Mouse (Mus musculus): Measurements from ENCODE around the gene Hif1an. TPM values are rescaled to one million over a fixed set of nuclear protein-coding genes. Genes with fewer than 3 reads are reported as not detected.

The Hif1an gene
- total RNA-seq (2014; rRNA removed) (8.8 and 11.0 TPM in 2 replicates), polyA plus RNA-seq (2012; rRNA removed) (8.8 and 10.6 TPM in 2 replicates)

GRCm38 (mm10) chr19:44562652-44563206 is at the start of gene Hif1an:
TSS of gene Hif1an (plus strand) at chr19:44562850.
- H3K27me3 ChIP-seq (ENCODE audit: control insufficient read depth, insufficient read depth, low read length) = no peaks in the 10 kb centered on the region
- H3K4me1 ChIP-seq (ENCODE audit: control insufficient read depth, insufficient read depth, low read length) = peaks cover 6% of the 10 kb centered on the region
- H3K4me3 ChIP-seq (ENCODE audit: insufficient read depth, low read depth, low read length) = peak within 1 kb of the TSS; percentile 95
- peak; percentile 90 for DNase-seq (ENCODE audit: extremely low read depth, low read depth, low spot score)
- peaks cover 25% of the 10 kb centered on the region for H3K36me3 ChIP-seq (ENCODE audit: control insufficient read depth, insufficient read depth, low read length)
- WGBS = 0% methylated on average over 33 of the region's 33 CpGs
- TF ChIP-seq POLR2A (IDR thresholded peaks at IDR 0.05; ENCODE audit: extremely low read depth, insufficient read depth, low read length) (peak; percentile 61), CTCF (IDR thresholded peaks at IDR 0.05; ENCODE audit: low read depth, low read length) (peak; percentile 92)
- peak within 1 kb of the TSS; percentile 51 for H3K27ac ChIP-seq (replicated peaks; ENCODE audit: insufficient read depth, low read depth, low read length)
- peaks cover 9% of the 10 kb centered on the region; the same call in 1 of the 2 replicates for H3K79me2 ChIP-seq (ENCODE audit: control insufficient read depth, insufficient read depth, low read length)
- H3K9ac ChIP-seq (ENCODE audit: low read depth, low read length) = peak within 1 kb of the TSS; percentile 83

DNA sequence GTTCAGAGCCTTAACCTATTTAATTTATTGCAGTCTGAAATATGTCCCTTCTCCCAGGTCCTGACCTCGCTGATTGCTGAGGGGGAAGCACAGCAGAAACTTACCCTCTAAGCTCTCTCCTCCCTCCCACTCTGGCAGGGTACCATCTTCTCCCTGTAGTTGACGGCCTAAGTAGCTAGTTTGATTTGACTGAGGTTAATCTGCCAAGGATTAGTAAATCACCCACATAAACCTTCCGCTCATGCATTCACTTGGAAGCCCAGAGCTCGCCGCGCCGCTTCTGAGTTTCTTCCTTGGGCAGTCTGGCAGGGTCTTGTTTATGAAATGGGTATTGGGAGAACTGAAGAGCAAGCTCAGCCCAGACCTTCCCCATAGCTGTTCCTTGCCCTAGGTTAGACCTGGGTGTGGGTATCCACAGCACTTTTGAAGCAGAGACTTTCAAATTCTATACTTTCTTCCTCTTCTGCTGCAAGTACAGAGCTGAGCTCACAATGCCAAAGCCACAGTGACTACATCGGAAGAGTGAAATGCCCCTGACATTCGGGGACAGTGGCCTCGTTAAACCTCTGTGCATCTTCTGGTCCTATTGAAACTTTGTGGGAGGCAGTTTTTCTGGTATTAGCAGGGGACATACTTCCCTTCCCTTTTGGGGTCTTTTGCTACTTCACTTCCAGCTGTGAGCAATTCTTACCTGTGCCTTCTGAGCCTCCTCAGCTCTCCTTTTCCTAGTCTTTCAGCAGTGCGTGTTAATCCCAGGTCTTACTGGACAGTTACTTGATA is 49.4 kb upstream of the Hif1an start:
- Histone ChIP-seq H3K4me1 (ENCODE audit: control insufficient read depth, insufficient read depth, low read length) (no peaks in the 10 kb centered on the region), H3K27me3 (ENCODE audit: control insufficient read depth, insufficient read depth, low read length) (peaks cover 12% of the 10 kb centered on the region), H3K79me2 (ENCODE audit: control insufficient read depth, insufficient read depth, low read length) (no peaks in the 10 kb centered on the region), H3K36me3 (ENCODE audit: control insufficient read depth, insufficient read depth, low read length) (no peaks in the 10 kb centered on the region; the same call in 1 of the 2 replicates), H3K9ac (ENCODE audit: low read depth, low read length) (no peak overlapping the region), H3K27ac (replicated peaks; ENCODE audit: insufficient read depth, low read depth, low read length) (no peak overlapping the region), H3K4me3 (ENCODE audit: insufficient read depth, low read depth, low read length) (no peak overlapping the region)
- 28% methylated on average over 11 of the region's 11 CpGs for WGBS
- DNase-seq (ENCODE audit: extremely low read depth, low read depth, low spot score) = no peak
- no peak for TF ChIP-seq CTCF (IDR thresholded peaks at IDR 0.05; ENCODE audit: low read depth, low read length)
- TF ChIP-seq POLR2A (IDR thresholded peaks at IDR 0.05; ENCODE audit: extremely low read depth, insufficient read depth, low read length) = no peak

GRCm38 (mm10) chr19:44513921-44514482 is 48.6 kb upstream of the Hif1an start:
- 29% methylated on average over 7 of the region's 7 CpGs for WGBS
- no peaks in the 10 kb centered on the region for H3K79me2 ChIP-seq (ENCODE audit: control insufficient read depth, insufficient read depth, low read length)
- no peaks in the 10 kb centered on the region; the same call in 1 of the 2 replicates for H3K36me3 ChIP-seq (ENCODE audit: control insufficient read depth, insufficient read depth, low read length)
- H3K9ac ChIP-seq (ENCODE audit: low read depth, low read length) = no peak overlapping the region
- no peak overlapping the region for H3K27ac ChIP-seq (replicated peaks; ENCODE audit: insufficient read depth, low read depth, low read length)
- H3K27me3 ChIP-seq (ENCODE audit: control insufficient read depth, insufficient read depth, low read length) = peaks cover 12% of the 10 kb centered on the region
- no peaks in the 10 kb centered on the region for H3K4me1 ChIP-seq (ENCODE audit: control insufficient read depth, insufficient read depth, low read length)
- DNase-seq (ENCODE audit: extremely low read depth, low read depth, low spot score) = no peak
- TF ChIP-seq POLR2A (IDR thresholded peaks at IDR 0.05; ENCODE audit: extremely low read depth, insufficient read depth, low read length) (no peak), CTCF (IDR thresholded peaks at IDR 0.05; ENCODE audit: low read depth, low read length) (no peak)
- H3K4me3 ChIP-seq (ENCODE audit: insufficient read depth, low read depth, low read length) = no peak overlapping the region

DNA sequence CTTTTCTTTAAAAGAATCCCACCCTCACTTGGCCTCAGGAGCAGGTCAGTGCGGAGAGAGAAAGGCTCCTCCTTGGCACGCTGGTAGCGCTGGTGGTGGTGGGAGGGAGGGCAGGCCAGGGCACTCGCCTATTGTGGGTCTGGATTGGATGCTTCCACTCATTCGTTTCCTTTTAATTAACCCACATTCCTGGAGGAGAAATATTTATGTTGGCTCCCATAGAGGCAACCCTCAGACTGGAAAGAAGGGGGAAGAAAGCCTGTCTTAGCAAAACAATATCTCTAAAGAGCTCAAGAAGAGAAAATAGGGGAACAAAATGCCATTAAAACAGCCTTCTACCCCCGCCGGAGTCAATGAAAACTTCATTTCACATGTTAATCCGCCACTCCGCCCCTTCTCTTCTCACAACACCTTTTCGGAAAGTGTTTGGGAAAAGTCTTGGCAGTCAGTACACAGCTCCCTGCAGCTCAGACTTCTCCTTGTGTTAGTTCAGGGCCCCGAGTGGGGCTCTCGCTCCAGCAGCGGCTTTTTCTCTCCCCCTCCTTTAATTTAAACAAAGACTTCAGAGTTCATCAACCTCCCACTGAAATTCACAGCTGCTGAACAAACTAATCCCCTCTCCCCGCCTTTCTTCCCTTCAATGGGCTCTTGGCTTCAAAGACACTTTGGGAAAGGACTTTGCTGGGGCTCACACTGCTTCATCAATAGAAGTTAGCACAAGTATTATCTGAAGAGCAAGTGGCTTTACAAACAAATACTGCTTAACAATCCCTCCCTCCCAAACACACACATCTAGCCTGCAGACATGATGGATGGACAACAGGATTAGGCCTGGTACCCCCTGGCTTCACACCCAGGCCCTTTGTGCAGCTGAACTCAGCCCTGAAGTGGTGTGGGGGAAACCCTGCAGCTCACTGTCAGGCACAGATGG is 47.9 kb upstream of the Hif1an start:
- WGBS = 43% methylated on average over 14 of the region's 14 CpGs
- Histone ChIP-seq H3K4me1 (ENCODE audit: control insufficient read depth, insufficient read depth, low read length) (no peaks in the 10 kb centered on the region), H3K4me3 (ENCODE audit: insufficient read depth, low read depth, low read length) (no peak overlapping the region), H3K27me3 (ENCODE audit: control insufficient read depth, insufficient read depth, low read length) (peaks cover 10% of the 10 kb centered on the region), H3K9ac (ENCODE audit: low read depth, low read length) (no peak overlapping the region), H3K36me3 (ENCODE audit: control insufficient read depth, insufficient read depth, low read length) (no peaks in the 10 kb centered on the region; the same call in 1 of the 2 replicates), H3K27ac (replicated peaks; ENCODE audit: insufficient read depth, low read depth, low read length) (no peak overlapping the region), H3K79me2 (ENCODE audit: control insufficient read depth, insufficient read depth, low read length) (no peaks in the 10 kb centered on the region)
- TF ChIP-seq CTCF (IDR thresholded peaks at IDR 0.05; ENCODE audit: low read depth, low read length) = no peak
- TF ChIP-seq POLR2A (IDR thresholded peaks at IDR 0.05; ENCODE audit: extremely low read depth, insufficient read depth, low read length) = no peak
- DNase-seq (ENCODE audit: extremely low read depth, low read depth, low spot score) = peak; percentile 10

GRCm38 (mm10) chr19:44515769-44516168 is 46.9 kb upstream of the Hif1an start:
- Histone ChIP-seq H3K9ac (ENCODE audit: low read depth, low read length) (no peak overlapping the region), H3K27ac (replicated peaks; ENCODE audit: insufficient read depth, low read depth, low read length) (no peak overlapping the region), H3K36me3 (ENCODE audit: control insufficient read depth, insufficient read depth, low read length) (no peaks in the 10 kb centered on the region; the same call in 1 of the 2 replicates), H3K27me3 (ENCODE audit: control insufficient read depth, insufficient read depth, low read length) (peaks cover 8% of the 10 kb centered on the region), H3K4me3 (ENCODE audit: insufficient read depth, low read depth, low read length) (no peak overlapping the region), H3K79me2 (ENCODE audit: control insufficient read depth, insufficient read depth, low read length) (no peaks in the 10 kb centered on the region), H3K4me1 (ENCODE audit: control insufficient read depth, insufficient read depth, low read length) (no peaks in the 10 kb centered on the region)
- WGBS = 71% methylated on average over 6 of the region's 6 CpGs
- TF ChIP-seq POLR2A (IDR thresholded peaks at IDR 0.05; ENCODE audit: extremely low read depth, insufficient read depth, low read length) (no peak), CTCF (IDR thresholded peaks at IDR 0.05; ENCODE audit: low read depth, low read length) (no peak)
- no peak for DNase-seq (ENCODE audit: extremely low read depth, low read depth, low spot score)
